Mouse (Mus musculus): ENCODE measurements around the gene Tmed9.

- TF ChIP-seq POLR2A (IDR thresholded peaks at IDR 0.05; ENCODE audit: control insufficient read depth, low read depth, low read length) (no peak), CTCF (IDR thresholded peaks at IDR 0.05; ENCODE audit: control insufficient read depth, insufficient read depth, insufficient replicate concordance, low read depth, low read length) (no peak)
These were observed 10.2 kb upstream of the Tmed9 start for GRCm38 (mm10) chr13:55563266-55563879.

All from testis, adult 2 months (tissue).